ENCODE assay signal across 22 mouse cellular contexts in genomic region chr6:52822625-52823024, GRCm38 (mm10).
"Had no signal": no experiment of that assay in that cellular context is flagged by ENCODE, and none has a peak within 500 bp of the region (broad histone marks: within the 10 kb centered on the region; RNA-seq: fewer than 3 reads in every experiment).

No protein-coding gene starts in this region.

- H3K9ac ChIP-seq: liver, embryonic 14.5 days; liver, postnatal 0 days; lung, embryonic 14.5 days; midbrain, embryonic 13.5 days; neural tube, embryonic 13.5 days had no signal

- H3K27ac ChIP-seq: kidney, postnatal 0 days; liver, embryonic 14.5 days; midbrain, embryonic 10.5 days; neural tube, embryonic 13.5 days had no signal

- ATAC-seq: intestine, postnatal 0 days; liver, postnatal 0 days; midbrain, embryonic 13.5 days; midbrain, embryonic 16.5 days had no signal

- H3K27me3 ChIP-seq: midbrain, embryonic 13.5 days had no signal

- H3K36me3 ChIP-seq: midbrain, embryonic 10.5 days; midbrain, embryonic 13.5 days; neural tube, embryonic 13.5 days had no signal

- DNase-seq: kidney, adult 2 months; kidney, postnatal 25 days; layer of hippocampus, adult 9-11 months; liver, postnatal 0 days; lung, embryonic 14.5 days; lung, postnatal 10 days; lung, postnatal 36 days; right cerebral cortex, postnatal 25 days; spleen, adult 18-20 months; thymus, adult 2 months; thymus, postnatal 14 days; thymus, postnatal 4 days had no signal

- H3K4me3 ChIP-seq: layer of hippocampus, adult 2 months; megakaryocyte, embryonic 14.5 days; midbrain, embryonic 10.5 days; midbrain, embryonic 13.5 days; myocyte; neural tube, embryonic 13.5 days had no signal

- H3K9me3 ChIP-seq: megakaryocyte, embryonic 14.5 days; midbrain, embryonic 10.5 days; midbrain, embryonic 13.5 days; neural tube, embryonic 13.5 days had no signal

- H3K4me2 ChIP-seq: lung, embryonic 14.5 days; midbrain, embryonic 13.5 days; neural tube, embryonic 13.5 days had no signal
